Mouse (Mus musculus): ENCODE data around the gene Clint1.

The Clint1 gene

DNA sequence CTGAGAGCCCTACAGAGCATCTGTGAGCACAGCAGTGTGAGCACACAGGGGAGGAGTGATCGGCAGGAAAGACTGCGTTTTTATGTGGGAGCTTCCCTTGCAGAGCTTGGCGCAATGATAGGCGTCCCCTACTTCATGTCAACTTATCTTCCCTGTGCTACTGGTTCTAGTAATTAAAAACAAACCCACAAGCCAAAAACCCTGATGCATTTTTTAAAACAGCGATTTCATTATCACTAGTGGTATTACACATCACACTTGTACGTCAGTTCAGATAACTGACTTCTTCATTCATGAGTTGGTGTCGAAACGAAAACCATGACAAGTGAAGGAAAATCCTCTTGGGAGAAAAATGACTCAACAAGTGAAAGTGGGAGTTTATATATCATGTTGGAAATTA, 87.1 kb downstream of the Clint1 start:
- DNase-seq, result no peak

GRCm38 (mm10) chr11:45942281-45942680, 90.4 kb downstream of the Clint1 start:
- no peak for DNase-seq

GRCm38 (mm10) chr11:45943108-45943705, 91.4 kb downstream of the Clint1 start:
- DNase-seq, result peak; percentile 40

GRCm38 (mm10) chr11:45943891-45944642, 92.2 kb downstream of the Clint1 start:
- DNase-seq, result no peak

- peak; percentile 94 for DNase-seq
Observed at GRCm38 (mm10) chr11:45944643-45945156, 92.8 kb downstream of the Clint1 start, which contains the start of gene Lsm11. Gene Lsm11 (minus strand): TSS chr11:45944935.

- no peak for DNase-seq
Observed at GRCm38 (mm10) chr11:45946796-45947195, 94.9 kb downstream of the Clint1 start.

GRCm38 (mm10) chr11:45947491-45947890, 95.6 kb downstream of the Clint1 start:
- peak; percentile 65 for DNase-seq

DNA sequence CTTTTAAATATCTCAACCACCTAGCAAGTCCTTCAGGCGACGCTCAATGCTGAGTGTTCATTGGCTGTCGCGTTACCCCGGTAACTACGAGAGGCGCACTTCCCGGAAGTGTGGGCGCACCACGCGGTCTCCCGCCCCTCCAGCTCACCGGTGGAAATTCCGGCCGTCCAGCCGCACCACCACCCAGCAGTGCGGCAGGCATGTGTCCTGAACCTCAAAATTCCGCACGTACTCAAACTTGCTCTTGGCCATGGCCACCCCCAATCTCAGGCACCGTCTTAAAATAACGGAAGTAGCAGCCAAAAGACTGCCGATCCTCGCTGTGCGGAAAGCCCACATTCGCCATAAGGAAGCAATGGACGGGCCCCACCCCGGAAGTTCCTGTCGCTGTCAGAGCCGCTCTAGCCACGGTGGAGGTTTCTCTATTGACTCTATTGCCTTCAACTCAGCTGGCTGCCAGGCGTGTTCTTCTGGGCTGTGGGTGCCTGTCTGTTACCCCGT, 103.3 kb downstream of the Clint1 start, which contains the start of gene Thg1l:
Thg1l (minus strand) TSS at position 368 of the 501 bp plus-strand sequence.
- DNase-seq, result peak; percentile 93

GRCm38 (mm10) chr11:45959598-45959997, 107.7 kb downstream of the Clint1 start:
- DNase-seq, result no peak

DNA sequence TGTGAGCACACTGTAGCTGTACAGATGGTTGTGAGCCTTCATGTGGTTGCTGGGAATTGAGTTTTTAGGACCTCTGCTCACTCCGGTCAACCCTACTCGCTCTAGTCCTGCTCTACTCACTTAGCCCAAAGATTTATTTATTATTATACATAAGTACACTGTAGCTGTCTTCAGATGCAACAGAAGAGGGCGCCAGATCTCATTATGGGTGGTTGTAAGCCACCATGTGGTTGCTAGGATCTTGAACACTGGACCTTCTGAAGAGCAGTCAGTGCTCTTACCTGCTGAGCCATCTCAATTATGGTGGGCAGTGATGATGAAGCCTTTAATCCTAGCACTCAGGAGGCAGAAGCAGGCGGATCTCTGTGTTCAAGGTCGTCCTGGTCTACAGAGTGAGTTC, 108.2 kb downstream of the Clint1 start:
- DNase-seq, result no peak
